Mouse (Mus musculus) hindbrain, embryonic 14.5 days (tissue): ENCODE data around the gene Hectd1. TPM values are rescaled to one million over a fixed set of nuclear protein-coding genes. Genes with fewer than 3 reads are reported as not detected.

ENCODE experiments used
- ATAC-seq: fragments of 200-750 bp; cut with Nextera tagmentation; 2 replicates; pipeline ENCODE4 v1.8.0; 2017; ENCODE audit warnings: moderate number of reproducible peaks, mild to moderate bottlenecking, moderate TSS enrichment, moderate library complexity; ENCODE audit not compliant: low FRiP score
- DNase-seq: peaks from one replicate; pipeline ENCODE4 v3.0.0-alpha.2; 2015; ENCODE audit warnings: low spot score
- H3K27ac ChIP-seq: fragments of 300-500 bp; sonication (generic); 2 replicates; pipeline ENCODE4 v1.5.1; 2014; ENCODE audit warnings: mild to moderate bottlenecking, moderate library complexity
- H3K27me3 ChIP-seq: fragments of 300-500 bp; sonication (generic); 2 replicates; pipeline ENCODE4 v1.6.1; 2014; ENCODE audit warnings: mild to moderate bottlenecking, low read length, mixed read lengths; ENCODE audit not compliant: control insufficient read depth, insufficient read depth
- H3K36me3 ChIP-seq: fragments of 300-500 bp; sonication (generic); replicated peaks from 2 replicates; pipeline ENCODE4 v1.6.1; 2014; ENCODE audit not compliant: control insufficient read depth, insufficient read depth
- H3K4me1 ChIP-seq: fragments of 300-500 bp; sonication (generic); replicated peaks from 2 replicates; pipeline ENCODE4 v1.6.1; 2014; ENCODE audit warnings: antibody characterized with exemption, low read length, mixed read lengths; ENCODE audit not compliant: control insufficient read depth, insufficient read depth
- H3K4me2 ChIP-seq: fragments of 300-500 bp; sonication (generic); replicated peaks from 2 replicates; pipeline ENCODE4 v1.6.1; 2014; ENCODE audit warnings: mild to moderate bottlenecking, moderate library complexity
- H3K4me3 ChIP-seq: fragments of 300-500 bp; sonication (generic); replicated peaks from 2 replicates; pipeline ENCODE4 v1.5.1; 2014; ENCODE audit warnings: mild to moderate bottlenecking, low read length
- H3K9ac ChIP-seq: fragments of 300-500 bp; sonication (generic); 2 replicates; pipeline ENCODE4 v1.6.1; 2014
- H3K9me3 ChIP-seq: fragments of 300-500 bp; sonication (generic); 2 replicates; pipeline ENCODE4 v1.6.1; 2016; ENCODE audit warnings: low read length; ENCODE audit not compliant: control insufficient read depth
- WGBS: fragments of 180-500 bp; shearing (Covaris S2); extraction: QIAGEN DNeasy Blood & Tissue Kit; methylation state at CpG from one replicate; pipeline ENCODE4 v1.1.7; 2014; 5-methylcytosine and 5-hydroxymethylcytosine counted together
- polyA plus RNA-seq: library from polyadenylated mRNA; unstranded; fragments of >200 nt; fragmentation: Nextera tagmentation; extraction: Ambion mirVana; gene quantifications from 2 replicates; pipeline ENCODE4 v1.2.1, GENCODE M21; 2014

Gene Hectd1
- polyA plus RNA-seq, 1 experiment from 2014 or later: 44.3 TPM

DNA sequence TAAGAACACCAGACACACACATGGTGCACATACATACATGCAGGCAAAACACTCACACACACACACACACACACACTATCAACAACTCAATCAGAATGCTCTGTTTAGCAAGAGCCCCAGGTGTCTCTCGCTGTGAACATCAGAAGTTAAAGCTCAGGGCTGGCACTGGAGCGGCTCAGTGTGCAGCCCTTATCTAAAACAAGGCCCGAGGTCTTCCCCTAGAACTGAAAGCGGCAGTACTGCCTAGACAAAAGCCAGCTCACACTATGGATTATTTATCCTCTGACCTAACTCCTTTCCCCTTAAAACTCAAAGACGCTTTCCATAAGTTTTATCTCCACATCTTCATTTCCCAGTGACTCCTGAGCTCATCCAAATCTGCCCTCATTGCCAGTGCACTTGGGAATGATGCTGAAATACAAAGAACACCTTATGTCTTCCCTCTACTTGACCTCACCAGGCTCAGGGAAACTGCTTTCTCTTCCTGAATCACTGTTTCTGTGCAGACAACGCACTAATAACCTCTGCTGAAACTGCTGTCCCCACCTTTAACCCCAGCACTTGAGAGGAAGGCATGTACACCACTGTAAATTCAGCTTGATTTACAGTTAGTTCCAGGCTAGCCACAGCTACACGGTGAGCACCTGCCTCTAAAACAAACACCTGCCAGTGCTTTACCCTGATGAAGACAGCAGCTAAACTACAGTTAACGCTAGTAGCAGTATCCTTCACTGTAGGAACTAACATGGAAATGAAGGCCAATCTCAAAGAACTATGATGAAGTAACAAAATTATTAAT lies 11.3 kb downstream of the Hectd1 start:
- DNase-seq: no peak
- WGBS: 80% methylated on average over 8 of the region's 8 CpGs
- Histone ChIP-seq H3K27ac (no peak overlapping the region), H3K9ac (no peak overlapping the region), H3K9me3 (no peaks in the 10 kb centered on the region), H3K4me1 (no peaks in the 10 kb centered on the region), H3K4me3 (no peak overlapping the region), H3K27me3 (no peaks in the 10 kb centered on the region), H3K4me2 (no peak overlapping the region), H3K36me3 (no peaks in the 10 kb centered on the region)
- ATAC-seq: no peak

DNA sequence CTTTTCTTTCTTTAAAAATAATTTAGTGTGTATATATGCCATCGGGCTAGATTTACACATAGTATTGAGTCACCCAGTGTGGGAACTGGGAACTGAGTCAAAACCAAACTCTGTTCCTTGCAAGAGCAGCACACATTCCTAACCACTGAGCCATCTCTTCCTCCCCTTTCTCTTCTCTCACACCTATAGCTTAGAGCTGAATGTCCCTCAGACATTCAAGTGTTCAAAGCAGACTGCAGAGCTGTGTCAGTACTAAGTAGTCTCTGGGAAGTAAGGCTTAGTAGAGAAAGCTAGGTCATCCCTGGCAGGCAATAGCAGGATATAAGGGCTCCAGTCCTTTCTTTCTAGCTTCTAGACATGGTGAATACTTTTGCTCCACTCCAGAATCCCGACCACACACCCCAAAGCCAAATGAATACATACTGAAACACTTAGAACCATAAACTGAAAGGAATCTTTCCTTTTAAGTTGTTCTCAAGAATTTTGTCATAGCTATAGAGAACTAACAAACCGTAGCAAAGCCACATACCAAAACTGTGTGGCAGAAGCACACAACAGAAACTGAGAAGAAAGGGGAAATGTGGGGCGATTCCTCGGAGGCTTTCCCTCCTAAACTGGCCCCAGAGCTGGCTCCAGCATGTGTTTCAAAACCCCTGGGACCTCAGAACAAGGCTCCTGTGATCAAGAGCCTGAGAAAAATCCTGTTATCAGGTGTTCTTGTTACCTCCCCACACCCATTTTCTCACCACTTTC lies 17.8 kb downstream of the Hectd1 start:
- WGBS: 68% methylated on average over 5 of the region's 5 CpGs
- H3K4me3 ChIP-seq: no peak overlapping the region

DNA sequence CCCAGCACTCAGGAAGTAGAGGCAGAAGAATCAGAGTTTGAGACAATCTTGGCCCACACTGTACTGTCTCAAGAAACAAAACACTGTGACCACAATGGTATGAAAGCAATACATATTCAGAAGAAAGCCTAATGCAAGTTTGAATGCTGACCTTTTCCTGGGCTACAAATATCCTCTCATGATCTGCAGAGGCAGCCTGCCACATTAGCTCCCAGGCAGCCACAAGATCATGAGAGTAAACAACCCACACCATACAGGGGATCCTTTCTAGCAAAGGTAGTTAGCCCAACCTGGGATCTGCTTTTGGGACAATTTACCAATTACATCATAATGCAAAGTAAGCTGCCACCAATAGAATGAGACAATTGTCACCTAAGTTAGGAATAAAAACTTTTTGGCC lies 18.8 kb downstream of the Hectd1 start:
- ATAC-seq (no peak), DNase-seq (no peak)
- no peaks in the 10 kb centered on the region for H3K27me3 ChIP-seq
- H3K27ac ChIP-seq: no peak overlapping the region
- H3K9me3 ChIP-seq: no peaks in the 10 kb centered on the region
- peaks cover 13% of the 10 kb centered on the region for H3K36me3 ChIP-seq
- H3K4me3 ChIP-seq: no peak overlapping the region
- H3K9ac ChIP-seq: no peak overlapping the region
- no peaks in the 10 kb centered on the region for H3K4me1 ChIP-seq
- no peak overlapping the region for H3K4me2 ChIP-seq

More for the DNA sequence above, 17.8 kb downstream of the Hectd1 start:
- no peak overlapping the region for H3K27ac ChIP-seq
- no peak overlapping the region for H3K9ac ChIP-seq
- ATAC-seq (no peak), DNase-seq (no peak)
- H3K36me3 ChIP-seq: 0 out of 2 replicates have a peak, but pooled peaks cover 4% of the 10 kb centered on the region
- H3K4me1 ChIP-seq: no peaks in the 10 kb centered on the region
- H3K4me2 ChIP-seq: no peak overlapping the region
- H3K9me3 ChIP-seq: no peaks in the 10 kb centered on the region
- no peaks in the 10 kb centered on the region for H3K27me3 ChIP-seq

DNA sequence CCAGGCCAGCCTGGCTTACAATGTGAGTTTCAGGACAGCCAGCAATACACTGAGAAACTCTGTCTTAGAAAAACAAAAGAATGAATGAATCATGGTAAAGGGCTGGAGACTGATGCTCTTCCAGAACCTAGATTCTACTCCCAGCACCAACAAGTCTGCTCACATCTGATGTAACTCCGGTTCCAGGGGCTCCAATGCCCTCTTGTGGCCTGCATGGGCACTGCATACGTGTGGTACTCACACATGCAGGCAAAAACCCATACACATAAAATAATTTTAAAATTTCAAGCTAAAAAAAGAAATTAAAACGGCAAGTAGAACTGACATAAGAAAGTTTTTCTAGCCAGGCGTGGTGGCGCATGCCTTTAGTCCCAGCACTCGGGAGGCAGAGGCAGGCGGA lies 44.5 kb downstream of the Hectd1 start:
- H3K9ac ChIP-seq: no peak overlapping the region
- H3K36me3 ChIP-seq: peaks cover 94% of the 10 kb centered on the region
- no peaks in the 10 kb centered on the region for H3K9me3 ChIP-seq
- DNase-seq: no peak
- no peak overlapping the region for H3K27ac ChIP-seq
- no peak overlapping the region for H3K4me3 ChIP-seq
- no peaks in the 10 kb centered on the region for H3K27me3 ChIP-seq
- no peak overlapping the region for H3K4me2 ChIP-seq
- WGBS: 94% methylated on average over 7 of the region's 7 CpGs
- no peak for ATAC-seq
- H3K4me1 ChIP-seq: no peaks in the 10 kb centered on the region

DNA sequence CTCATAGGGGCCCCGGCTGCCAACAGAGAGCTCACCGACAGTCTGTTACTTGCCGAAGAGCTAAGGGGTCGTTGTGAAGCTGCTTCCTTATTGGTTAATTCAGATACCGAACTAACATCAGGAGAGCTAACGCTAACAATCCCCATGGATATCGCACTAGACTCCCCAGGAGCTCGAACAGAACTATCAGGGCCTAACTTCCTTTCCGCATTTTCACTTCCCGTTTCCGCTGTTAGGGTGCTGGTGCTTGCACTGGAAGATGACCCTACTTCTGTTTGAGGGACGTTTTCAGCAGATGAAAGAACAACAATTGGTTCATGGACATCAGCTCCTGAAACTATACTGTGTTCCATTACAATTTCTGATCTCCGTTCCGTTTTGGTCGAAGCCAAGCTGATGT lies 60.6 kb downstream of the Hectd1 start:
- DNase-seq (no peak), ATAC-seq (no peak)
- Histone ChIP-seq H3K27ac (no peak overlapping the region), H3K4me3 (no peak overlapping the region), H3K9ac (no peak overlapping the region), H3K27me3 (no peaks in the 10 kb centered on the region), H3K4me2 (no peak overlapping the region), H3K9me3 (no peaks in the 10 kb centered on the region), H3K36me3 (peaks cover 79% of the 10 kb centered on the region), H3K4me1 (no peaks in the 10 kb centered on the region)
- WGBS: 96% methylated on average over 15 of the region's 15 CpGs

DNA sequence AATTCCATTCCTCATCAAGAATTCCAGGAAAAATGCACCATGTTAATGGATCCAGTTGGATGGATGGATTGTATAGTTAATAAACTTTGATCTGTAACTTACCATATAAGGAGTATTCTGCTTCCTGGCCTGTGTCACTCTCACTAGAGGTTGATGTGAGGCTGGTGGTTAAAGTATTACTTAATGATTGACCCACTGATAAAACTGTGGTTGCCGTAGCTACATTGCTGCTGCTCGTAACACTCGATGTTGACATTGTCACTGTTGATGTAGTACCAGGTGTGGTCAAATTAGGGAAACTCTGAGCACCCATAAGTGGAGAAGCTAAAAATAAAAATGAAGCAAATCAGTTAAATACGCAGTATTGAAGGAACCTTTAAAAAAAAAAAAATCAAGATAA lies 61.9 kb downstream of the Hectd1 start:
- no peak for ATAC-seq
- Histone ChIP-seq H3K4me3 (no peak overlapping the region), H3K9ac (no peak overlapping the region), H3K27ac (no peak overlapping the region), H3K4me2 (no peak overlapping the region), H3K27me3 (no peaks in the 10 kb centered on the region), H3K4me1 (no peaks in the 10 kb centered on the region), H3K9me3 (no peaks in the 10 kb centered on the region), H3K36me3 (peaks cover 80% of the 10 kb centered on the region)
- 92% methylated on average over 4 of the region's 4 CpGs for WGBS
- DNase-seq: no peak

DNA sequence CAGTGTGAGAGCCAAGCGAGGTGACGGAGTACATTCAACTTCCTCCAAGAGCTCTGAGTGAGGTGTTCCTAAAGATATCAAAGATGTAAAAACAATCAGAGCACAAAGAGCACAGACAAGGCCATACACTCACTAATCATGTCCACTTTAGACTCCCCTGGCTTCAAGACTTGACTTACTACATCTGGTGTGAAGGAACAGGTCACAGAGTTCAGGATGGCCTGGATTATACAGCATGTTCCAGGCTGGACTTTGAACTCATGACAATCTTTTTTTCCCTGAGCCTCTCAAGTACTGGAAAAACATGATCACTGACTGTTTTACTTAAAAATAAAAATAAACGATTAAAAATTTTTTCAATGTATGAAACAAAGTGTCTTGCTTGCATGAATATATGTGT lies 70.0 kb downstream of the Hectd1 start:
- ATAC-seq (no peak), DNase-seq (no peak)
- H3K9ac ChIP-seq: no peak overlapping the region
- H3K4me3 ChIP-seq: no peak overlapping the region
- no peaks in the 10 kb centered on the region for H3K4me1 ChIP-seq
- H3K27me3 ChIP-seq: no peaks in the 10 kb centered on the region
- H3K27ac ChIP-seq: no peak overlapping the region
- H3K9me3 ChIP-seq: no peaks in the 10 kb centered on the region
- no peak overlapping the region for H3K4me2 ChIP-seq
- 97% methylated on average over 3 of the region's 3 CpGs for WGBS
- H3K36me3 ChIP-seq: peaks cover 91% of the 10 kb centered on the region

DNA sequence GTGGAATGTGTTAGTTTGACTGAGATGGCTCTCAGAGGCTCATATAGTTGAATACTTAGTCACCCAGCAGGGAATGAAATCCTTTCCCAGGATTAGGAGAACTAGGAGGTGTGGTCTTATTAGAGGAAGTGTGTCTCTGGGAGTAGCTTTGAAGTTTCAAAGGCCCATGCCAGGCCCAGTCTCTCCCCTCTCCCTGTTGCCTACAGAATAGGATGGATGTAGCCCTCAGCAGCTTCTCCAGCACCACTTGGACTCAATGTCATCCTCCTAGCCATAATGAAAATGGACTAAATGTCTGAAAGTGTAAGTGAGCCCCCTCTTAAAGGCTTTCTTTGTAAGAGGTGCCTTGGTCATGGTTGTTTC lies 72.8 kb downstream of the Hectd1 start:
- Histone ChIP-seq H3K27me3 (no peaks in the 10 kb centered on the region), H3K36me3 (peaks cover 91% of the 10 kb centered on the region), H3K4me2 (no peak overlapping the region), H3K9me3 (no peaks in the 10 kb centered on the region), H3K4me3 (no peak overlapping the region), H3K27ac (no peak overlapping the region), H3K4me1 (no peaks in the 10 kb centered on the region), H3K9ac (no peak overlapping the region)
- ATAC-seq: no peak
- no peak for DNase-seq

DNA sequence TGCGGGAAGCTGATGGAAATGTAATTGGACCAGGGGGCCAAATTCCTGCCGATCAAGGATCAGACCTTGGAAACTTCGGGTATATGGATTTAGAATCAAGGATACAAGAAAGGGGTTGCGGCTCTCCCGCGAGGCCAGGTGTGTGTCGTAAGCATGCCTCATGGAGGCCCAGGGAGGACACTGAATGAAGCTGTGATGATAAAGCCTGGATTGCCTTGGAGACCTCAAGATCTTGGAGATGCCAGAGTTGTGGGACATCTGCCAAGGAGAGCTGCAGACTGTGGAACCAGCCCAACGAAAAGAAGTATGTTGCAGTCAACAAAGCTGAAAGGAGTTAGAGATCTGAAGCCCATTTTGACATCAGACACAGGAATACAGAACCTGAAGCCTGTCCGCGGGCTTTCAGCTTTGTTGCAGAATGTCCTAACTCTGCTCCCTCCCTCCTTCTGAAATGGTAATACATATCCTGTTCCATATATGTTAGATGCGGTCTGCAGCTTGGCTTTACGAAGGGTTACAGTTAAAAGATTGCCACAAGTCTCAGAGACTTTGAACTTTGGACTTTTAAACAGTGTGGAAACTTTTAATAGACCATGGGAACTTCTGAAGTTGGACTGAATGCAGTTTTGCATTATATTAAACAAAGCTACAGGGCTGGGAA lies 73.3 kb downstream of the Hectd1 start:
- WGBS: 97% methylated on average over 12 of the region's 12 CpGs
- Histone ChIP-seq H3K27ac (no peak overlapping the region), H3K4me3 (no peak overlapping the region), H3K9ac (no peak overlapping the region), H3K27me3 (no peaks in the 10 kb centered on the region), H3K4me2 (no peak overlapping the region), H3K9me3 (no peaks in the 10 kb centered on the region), H3K36me3 (peaks cover 91% of the 10 kb centered on the region), H3K4me1 (no peaks in the 10 kb centered on the region)
- ATAC-seq (no peak), DNase-seq (no peak)
